Mouse (Mus musculus): ENCODE measurements around the gene Neu1. TPM values are rescaled to one million over a fixed set of nuclear protein-coding genes. Genes with fewer than 3 reads are reported as not detected.
A peak's percentile ranks its signal among the peaks of the same experiment; 100 is the strongest.
"Not testable (repeated sequence)": the region's sequence is repeated elsewhere in the genome, so short reads cannot be mapped to it uniquely, and the experiment has no call there.

The Neu1 gene
- polyA plus RNA-seq, 1 experiment: 33.6 TPM

- Histone ChIP-seq H3K4me3 (replicated peaks; ENCODE audit: control insufficient read depth, low read depth, low read length) (peak overlapping the region; percentile 84), H3K4me1 (ENCODE audit: control insufficient read depth, insufficient read depth, low read length) (peaks cover 5% of the 10 kb centered on the region)
- TF ChIP-seq POLR2A (IDR thresholded peaks at IDR 0.05; ENCODE audit: borderline replicate concordance, control insufficient read depth, low read depth, low read length): no peak
- no peak for TF ChIP-seq CTCF (IDR thresholded peaks at IDR 0.05; ENCODE audit: control insufficient read depth, insufficient read depth, low read length)
Measured at GRCm38 (mm10) chr17:34898706-34899052, 32.4 kb upstream of the Neu1 start.

GRCm38 (mm10) chr17:34899053-34899889, 31.8 kb upstream of the Neu1 start:
- WGBS: 2% methylated on average over 42 of the region's 45 CpGs
- peak overlapping the region; percentile 84 for H3K4me3 ChIP-seq (replicated peaks; ENCODE audit: control insufficient read depth, low read depth, low read length)
- H3K27ac ChIP-seq (ENCODE audit: control insufficient read depth, insufficient read depth, low read depth, low read length, poor library complexity): peak overlapping the region; percentile 76
- H3K4me1 ChIP-seq (ENCODE audit: control insufficient read depth, insufficient read depth, low read length): peaks cover 5% of the 10 kb centered on the region
- TF ChIP-seq POLR2A (IDR thresholded peaks at IDR 0.05; ENCODE audit: borderline replicate concordance, control insufficient read depth, low read depth, low read length) (no peak; the same call in 1 of the 2 replicates), CTCF (IDR thresholded peaks at IDR 0.05; ENCODE audit: control insufficient read depth, insufficient read depth, low read length) (no peak)

More at GRCm38 (mm10) chr17:34898706-34899052, 32.4 kb upstream of the Neu1 start:
- peak overlapping the region; percentile 42; the same call in 1 of the 2 replicates for H3K27ac ChIP-seq (ENCODE audit: control insufficient read depth, insufficient read depth, low read depth, low read length, poor library complexity)
- 2% methylated on average over 34 of the region's 47 CpGs for WGBS

- Histone ChIP-seq H3K4me3 (replicated peaks; ENCODE audit: control insufficient read depth, low read depth, low read length) (peak overlapping the region; percentile 84), H3K27ac (ENCODE audit: control insufficient read depth, insufficient read depth, low read depth, low read length, poor library complexity) (peak overlapping the region; percentile 76), H3K4me1 (ENCODE audit: control insufficient read depth, insufficient read depth, low read length) (peaks cover 5% of the 10 kb centered on the region)
- TF ChIP-seq POLR2A (IDR thresholded peaks at IDR 0.05; ENCODE audit: borderline replicate concordance, control insufficient read depth, low read depth, low read length) (no peak), CTCF (IDR thresholded peaks at IDR 0.05; ENCODE audit: control insufficient read depth, insufficient read depth, low read length) (no peak)
- WGBS: under 1% methylated on average over 5 of the region's 5 CpGs
Measured at GRCm38 (mm10) chr17:34899890-34900243, 31.2 kb upstream of the Neu1 start.

GRCm38 (mm10) chr17:34900826-34901225, 30.2 kb upstream of the Neu1 start:
- not testable (repeated sequence) for H3K27ac ChIP-seq (ENCODE audit: control insufficient read depth, insufficient read depth, low read depth, low read length, poor library complexity); H3K4me3 ChIP-seq (replicated peaks; ENCODE audit: control insufficient read depth, low read depth, low read length); H3K4me1 ChIP-seq (ENCODE audit: control insufficient read depth, insufficient read depth, low read length)

- 67% methylated on average over 10 of the region's 10 CpGs for WGBS
- H3K27ac ChIP-seq (ENCODE audit: control insufficient read depth, insufficient read depth, low read depth, low read length, poor library complexity); H3K4me1 ChIP-seq (ENCODE audit: control insufficient read depth, insufficient read depth, low read length); H3K4me3 ChIP-seq (replicated peaks; ENCODE audit: control insufficient read depth, low read depth, low read length): not testable (repeated sequence)
Measured at GRCm38 (mm10) chr17:34901948-34902347, 29.1 kb upstream of the Neu1 start.

GRCm38 (mm10) chr17:34902895-34903294, 28.2 kb upstream of the Neu1 start:
- no peak overlapping the region for H3K4me3 ChIP-seq (replicated peaks; ENCODE audit: control insufficient read depth, low read depth, low read length)
- no peak for TF ChIP-seq CTCF (IDR thresholded peaks at IDR 0.05; ENCODE audit: control insufficient read depth, insufficient read depth, low read length)
- TF ChIP-seq POLR2A (IDR thresholded peaks at IDR 0.05; ENCODE audit: borderline replicate concordance, control insufficient read depth, low read depth, low read length): no peak
- 91% methylated on average over 9 of the region's 9 CpGs for WGBS
- no peaks in the 10 kb centered on the region for H3K4me1 ChIP-seq (ENCODE audit: control insufficient read depth, insufficient read depth, low read length)
- H3K27ac ChIP-seq (ENCODE audit: control insufficient read depth, insufficient read depth, low read depth, low read length, poor library complexity): no peak overlapping the region

- H3K27ac ChIP-seq (ENCODE audit: control insufficient read depth, insufficient read depth, low read depth, low read length, poor library complexity): no peak overlapping the region
- no peaks in the 10 kb centered on the region for H3K4me1 ChIP-seq (ENCODE audit: control insufficient read depth, insufficient read depth, low read length)
- H3K4me3 ChIP-seq (replicated peaks; ENCODE audit: control insufficient read depth, low read depth, low read length): no peak overlapping the region
- TF ChIP-seq CTCF (IDR thresholded peaks at IDR 0.05; ENCODE audit: control insufficient read depth, insufficient read depth, low read length): no peak
- TF ChIP-seq POLR2A (IDR thresholded peaks at IDR 0.05; ENCODE audit: borderline replicate concordance, control insufficient read depth, low read depth, low read length): no peak
- WGBS: 88% methylated on average over 10 of the region's 10 CpGs
Measured at GRCm38 (mm10) chr17:34910982-34911381, 20.1 kb upstream of the Neu1 start.

GRCm38 (mm10) chr17:34911945-34912351, 19.1 kb upstream of the Neu1 start:
- Histone ChIP-seq H3K27ac (ENCODE audit: control insufficient read depth, insufficient read depth, low read depth, low read length, poor library complexity) (no peak overlapping the region), H3K4me1 (ENCODE audit: control insufficient read depth, insufficient read depth, low read length) (no peaks in the 10 kb centered on the region), H3K4me3 (replicated peaks; ENCODE audit: control insufficient read depth, low read depth, low read length) (no peak overlapping the region)
- TF ChIP-seq CTCF (IDR thresholded peaks at IDR 0.05; ENCODE audit: control insufficient read depth, insufficient read depth, low read length): peak; percentile 98
- TF ChIP-seq POLR2A (IDR thresholded peaks at IDR 0.05; ENCODE audit: borderline replicate concordance, control insufficient read depth, low read depth, low read length): 0 out of 2 replicates have a peak, but pooled peaks have one; percentile 14
- WGBS: 34% methylated on average over 5 of the region's 5 CpGs
